In the genomic region with DNA sequence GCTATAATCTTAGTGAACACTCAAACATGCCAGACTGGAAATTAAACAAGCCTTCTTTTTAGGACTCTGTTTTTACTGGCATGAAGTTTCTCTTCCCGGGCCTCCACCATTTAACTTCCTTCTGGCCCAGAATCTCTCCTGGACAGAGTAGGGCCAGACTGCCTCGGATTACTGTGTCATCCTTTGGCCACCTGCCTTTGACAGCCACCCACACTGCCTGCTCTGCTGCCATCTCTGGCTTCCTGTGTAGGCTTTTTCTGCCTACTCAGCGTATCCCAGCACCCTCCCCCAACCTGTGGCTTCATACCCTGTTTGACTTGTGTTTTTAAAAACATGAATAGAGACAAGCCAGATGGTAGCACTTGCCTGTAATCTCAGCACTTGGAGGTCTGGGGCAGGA, we compare ENCODE assay signal across 7 mouse cellular contexts.
DNase-seq lines count a peak whose midpoint lies in the region; ATAC-seq and TF ChIP-seq lines count a peak whose summit lies in the region.

No protein-coding gene starts in this region.

- no peaks in the 10 kb centered on the region; the same call in 1 of the 2 replicates for H3K4me1 ChIP-seq in lung, adult 2 months (ENCODE audit: control insufficient read depth, insufficient read depth, low read length)
- peaks cover 34% of the 10 kb centered on the region for H3K4me1 ChIP-seq in heart, embryonic 13.5 days
- H3K4me1 ChIP-seq in midbrain, embryonic 15.5 days, result no peaks in the 10 kb centered on the region

- H3K36me3 ChIP-seq in heart, embryonic 13.5 days, result no peaks in the 10 kb centered on the region
- H3K36me3 ChIP-seq in midbrain, embryonic 15.5 days (replicated peaks), result no peaks in the 10 kb centered on the region

- ATAC-seq in heart, embryonic 13.5 days (ENCODE audit: extremely low read depth, insufficient number of reproducible peaks, low FRiP score, low TSS enrichment), result peak; percentile 55
- ATAC-seq in midbrain, embryonic 15.5 days (replicated peaks), result no peak

- no peaks in the 10 kb centered on the region for H3K27me3 ChIP-seq in heart, embryonic 13.5 days (replicated peaks)
- no peaks in the 10 kb centered on the region for H3K27me3 ChIP-seq in midbrain, embryonic 15.5 days (replicated peaks)

- DNase-seq in lung, adult 18-20 months, result peak; percentile 30 to 31
- no peak for DNase-seq in lung, adult 2 months
- DNase-seq in cerebellum, adult 18-20 months, result peak; percentile 83 to 90
- peak; percentile 52 to 60 for DNase-seq in left cerebral cortex, postnatal 36 days (ENCODE audit: low spot score in 2 of 2)
- peak; percentile 27 to 64 for DNase-seq in right cerebral cortex, postnatal 36 days (ENCODE audit: low spot score in 2 of 2)

- intact Hi-C loops in left cerebral cortex, postnatal 36 days (cut with DNase I), result no loop called here

- peak overlapping the region; percentile 64 for H3K27ac ChIP-seq in heart, embryonic 13.5 days (replicated peaks)
- H3K27ac ChIP-seq in midbrain, embryonic 15.5 days, result no peak overlapping the region

- no peak for TF ChIP-seq POLR2A in lung, adult 2 months (IDR thresholded peaks at IDR 0.05; ENCODE audit: borderline replicate concordance, extremely low read depth, low read depth, low read length)

- no peaks in the 10 kb centered on the region for H3K9me3 ChIP-seq in heart, embryonic 13.5 days
- no peaks in the 10 kb centered on the region for H3K9me3 ChIP-seq in midbrain, embryonic 15.5 days

- no peak overlapping the region for H3K9ac ChIP-seq in heart, embryonic 13.5 days
- no peak overlapping the region for H3K9ac ChIP-seq in midbrain, embryonic 15.5 days

- H3K4me2 ChIP-seq in heart, embryonic 13.5 days, result no peak overlapping the region
- H3K4me2 ChIP-seq in midbrain, embryonic 15.5 days, result no peak overlapping the region

- H3K4me3 ChIP-seq in lung, adult 2 months (replicated peaks; ENCODE audit: extremely low read depth, low read depth, low read length), result no peak overlapping the region
- H3K4me3 ChIP-seq in heart, embryonic 13.5 days, result no peak overlapping the region
- no peak overlapping the region for H3K4me3 ChIP-seq in midbrain, embryonic 15.5 days

- whole genome bisulfite sequencing in lung, adult 2 months, result 17% methylated on average over 3 of the region's 3 CpGs
- WGBS in heart, embryonic 13.5 days, result 43% methylated on average over 3 of the region's 3 CpGs
- WGBS in midbrain, embryonic 15.5 days, result 65% methylated on average over 3 of the region's 3 CpGs

- no peak for TF ChIP-seq CTCF in lung, adult 2 months (IDR thresholded peaks at IDR 0.05; ENCODE audit: insufficient read depth, low read length)
